Mouse (Mus musculus): ENCODE data around the gene Cdh23. TPM values are rescaled to one million over a fixed set of nuclear protein-coding genes. Genes with fewer than 3 reads are reported as not detected.

The Cdh23 gene
- polyA plus RNA-seq, 1 experiment from 2014 or later, result 0.50 TPM

DNA sequence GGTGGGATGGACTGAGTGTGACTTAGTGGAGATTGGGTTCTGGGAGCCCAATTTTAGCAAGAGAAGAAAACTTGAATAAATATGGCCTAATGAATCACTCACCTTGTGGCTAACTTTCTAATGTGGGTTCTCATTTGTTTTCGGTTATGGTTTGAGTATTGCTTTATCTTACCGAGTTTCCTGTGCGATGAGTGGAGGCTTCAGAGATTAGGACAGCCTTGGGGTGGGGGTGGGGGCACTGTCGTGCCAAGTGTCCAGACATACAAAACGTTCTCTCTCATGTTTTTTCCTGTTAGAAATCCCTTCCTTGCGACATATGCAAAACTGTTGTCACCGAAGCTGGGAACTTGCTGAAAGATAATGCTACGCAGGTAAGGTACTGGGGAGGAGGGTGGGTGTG lies 404.1 kb downstream of the Cdh23 start:
- 88% methylated on average over 8 of the region's 8 CpGs for WGBS

DNA sequence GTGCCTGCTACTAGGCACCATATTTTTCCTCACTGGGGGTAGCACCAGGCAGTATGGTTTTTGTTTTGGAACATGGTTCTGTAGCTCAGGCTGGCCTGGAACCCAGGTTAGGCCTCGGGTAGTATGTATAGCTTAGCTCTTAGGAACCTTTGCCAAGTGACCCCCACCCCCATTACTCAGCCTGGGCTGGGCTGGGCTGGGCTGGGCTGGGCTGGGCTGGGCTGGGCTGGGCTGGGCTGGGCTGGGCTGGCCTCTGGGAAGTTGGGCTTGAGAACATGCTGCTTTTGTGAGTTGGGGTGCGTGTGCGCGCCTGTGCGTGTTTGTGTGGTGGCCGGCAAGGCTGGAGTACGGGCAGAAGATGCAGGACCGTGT lies 405.6 kb downstream of the Cdh23 start:
- WGBS, result 69% methylated on average over 8 of the region's 8 CpGs
- no peak overlapping the region for H3K4me3 ChIP-seq (ENCODE audit: low read length)
- H3K27me3 ChIP-seq (ENCODE audit: insufficient read depth, low read length), result no peaks in the 10 kb centered on the region
- no peak overlapping the region for H3K4me2 ChIP-seq (replicated peaks; ENCODE audit: low read depth, low read length)
- no peak overlapping the region for H3K9ac ChIP-seq (replicated peaks; ENCODE audit: low read length)
- no peaks in the 10 kb centered on the region for H3K9me3 ChIP-seq (ENCODE audit: low read length)
- H3K36me3 ChIP-seq (ENCODE audit: insufficient read depth, low read length), result peaks cover 26% of the 10 kb centered on the region
- ATAC-seq (ENCODE audit: low FRiP score, low TSS enrichment), result peak; percentile 22; the same call in 1 of the 2 replicates
- H3K4me1 ChIP-seq (ENCODE audit: insufficient read depth, low read length), result peaks cover 31% of the 10 kb centered on the region
- H3K27ac ChIP-seq (ENCODE audit: low read length), result no peak overlapping the region

More for the DNA sequence above, 404.1 kb downstream of the Cdh23 start:
- no peak for ATAC-seq (ENCODE audit: low FRiP score, low TSS enrichment)
- Histone ChIP-seq H3K27ac (ENCODE audit: low read length) (no peak overlapping the region), H3K36me3 (ENCODE audit: insufficient read depth, low read length) (peaks cover 36% of the 10 kb centered on the region), H3K4me2 (replicated peaks; ENCODE audit: low read depth, low read length) (no peak overlapping the region), H3K4me1 (ENCODE audit: insufficient read depth, low read length) (peaks cover 21% of the 10 kb centered on the region), H3K9me3 (ENCODE audit: low read length) (no peaks in the 10 kb centered on the region), H3K27me3 (ENCODE audit: insufficient read depth, low read length) (no peaks in the 10 kb centered on the region), H3K4me3 (ENCODE audit: low read length) (no peak overlapping the region), H3K9ac (replicated peaks; ENCODE audit: low read length) (no peak overlapping the region)

DNA sequence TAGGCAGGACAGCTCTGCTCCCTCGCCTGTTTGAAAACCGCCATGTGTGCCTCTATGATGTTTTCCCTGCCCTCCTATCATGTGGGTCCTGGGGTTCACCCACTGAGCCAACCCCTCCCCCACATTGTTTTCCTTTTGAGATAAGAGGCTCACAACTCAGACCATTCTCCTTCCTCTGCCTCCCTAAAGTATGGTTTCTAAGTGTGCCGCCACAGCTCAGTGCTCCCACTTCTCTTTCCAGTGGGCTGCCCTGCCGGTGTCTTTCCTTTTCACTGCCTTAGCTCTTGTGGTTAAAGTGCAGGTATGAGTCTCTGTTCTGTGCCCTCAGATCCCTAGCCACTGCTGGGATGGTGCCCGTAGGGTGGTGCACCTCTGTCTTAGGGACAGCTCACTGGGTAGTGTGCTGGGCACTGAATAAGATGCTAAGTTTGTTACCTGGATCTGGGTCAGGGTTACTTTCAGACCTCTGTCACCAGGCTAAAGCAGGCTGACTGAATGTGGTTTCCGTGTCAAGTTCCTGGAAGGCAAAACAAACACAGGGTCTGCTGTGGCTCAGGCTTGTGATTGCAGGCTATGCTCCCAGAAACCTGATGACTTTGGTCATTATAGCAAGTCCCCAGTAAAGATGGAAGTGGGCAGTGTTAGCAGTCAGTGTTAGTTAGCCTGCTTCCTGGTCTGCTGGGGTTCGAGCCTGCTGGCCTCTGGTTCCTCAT lies 406.1 kb downstream of the Cdh23 start:
- no peaks in the 10 kb centered on the region for H3K27me3 ChIP-seq (ENCODE audit: insufficient read depth, low read length)
- H3K27ac ChIP-seq (ENCODE audit: low read length), result 0 out of 2 replicates have a peak overlapping the region, but pooled peaks have one; percentile 3
- H3K9ac ChIP-seq (replicated peaks; ENCODE audit: low read length), result no peak overlapping the region
- H3K4me3 ChIP-seq (ENCODE audit: low read length), result no peak overlapping the region
- ATAC-seq (ENCODE audit: low FRiP score, low TSS enrichment), result peak; percentile 7; the same call in 1 of the 2 replicates
- H3K36me3 ChIP-seq (ENCODE audit: insufficient read depth, low read length), result peaks cover 21% of the 10 kb centered on the region
- no peak overlapping the region for H3K4me2 ChIP-seq (replicated peaks; ENCODE audit: low read depth, low read length)
- 30% methylated on average over 7 of the region's 7 CpGs for WGBS
- no peaks in the 10 kb centered on the region for H3K9me3 ChIP-seq (ENCODE audit: low read length)
- H3K4me1 ChIP-seq (ENCODE audit: insufficient read depth, low read length), result peaks cover 37% of the 10 kb centered on the region

DNA sequence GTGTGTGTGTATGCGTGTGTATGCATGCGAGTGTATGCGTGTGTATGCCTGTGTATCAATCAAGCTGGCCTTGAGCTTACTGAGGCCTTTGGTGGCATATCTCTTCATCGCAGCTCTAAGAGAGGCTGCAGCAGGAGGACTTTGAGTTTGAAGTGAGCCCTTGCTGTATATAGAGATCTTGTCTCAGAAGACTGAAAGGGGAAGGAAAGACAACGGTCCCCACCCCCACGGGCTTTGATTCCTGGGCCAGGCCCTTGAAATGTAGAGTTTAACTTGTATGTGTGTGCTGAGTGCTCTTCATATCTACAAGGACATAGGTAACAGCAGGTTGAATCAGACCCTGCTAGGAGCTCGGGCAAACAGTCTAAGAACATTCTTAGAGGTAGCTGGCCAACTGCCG lies 407.1 kb downstream of the Cdh23 start:
- Histone ChIP-seq H3K27me3 (ENCODE audit: insufficient read depth, low read length) (no peaks in the 10 kb centered on the region), H3K9me3 (ENCODE audit: low read length) (no peaks in the 10 kb centered on the region), H3K36me3 (ENCODE audit: insufficient read depth, low read length) (peaks cover 11% of the 10 kb centered on the region), H3K4me3 (ENCODE audit: low read length) (no peak overlapping the region), H3K4me2 (replicated peaks; ENCODE audit: low read depth, low read length) (no peak overlapping the region), H3K4me1 (ENCODE audit: insufficient read depth, low read length) (peaks cover 46% of the 10 kb centered on the region), H3K9ac (replicated peaks; ENCODE audit: low read length) (no peak overlapping the region), H3K27ac (ENCODE audit: low read length) (no peak overlapping the region)
- ATAC-seq (ENCODE audit: low FRiP score, low TSS enrichment), result no peak
- 83% methylated on average over 8 of the region's 8 CpGs for WGBS

DNA sequence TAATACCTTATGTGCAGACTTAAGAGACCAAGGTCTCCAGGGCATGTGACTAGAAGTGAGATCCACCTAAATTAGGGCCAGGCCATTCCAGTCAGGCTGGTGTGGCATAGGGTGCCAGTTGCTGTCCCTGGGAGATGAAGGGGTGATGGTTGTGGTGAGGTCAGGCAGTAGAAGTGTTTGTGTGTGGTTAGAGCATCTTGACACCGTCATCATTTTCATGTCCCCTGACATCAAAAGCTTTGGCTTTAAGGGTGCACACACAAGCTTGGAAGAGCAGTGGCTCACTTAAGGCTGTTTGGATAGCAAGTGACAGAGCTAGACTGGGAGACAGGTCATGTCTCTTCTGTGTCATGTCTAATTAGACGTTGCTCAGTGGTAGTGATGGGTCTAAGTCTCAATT lies 408.6 kb downstream of the Cdh23 start:
- peaks cover 49% of the 10 kb centered on the region for H3K4me1 ChIP-seq (ENCODE audit: insufficient read depth, low read length)
- H3K9ac ChIP-seq (replicated peaks; ENCODE audit: low read length), result no peak overlapping the region
- 67% methylated on average over 2 of the region's 2 CpGs for WGBS
- H3K36me3 ChIP-seq (ENCODE audit: insufficient read depth, low read length), result no peaks in the 10 kb centered on the region
- no peak overlapping the region for H3K27ac ChIP-seq (ENCODE audit: low read length)
- no peaks in the 10 kb centered on the region for H3K27me3 ChIP-seq (ENCODE audit: insufficient read depth, low read length)
- no peak overlapping the region for H3K4me2 ChIP-seq (replicated peaks; ENCODE audit: low read depth, low read length)
- H3K9me3 ChIP-seq (ENCODE audit: low read length), result no peaks in the 10 kb centered on the region
- no peak for ATAC-seq (ENCODE audit: low FRiP score, low TSS enrichment)
- no peak overlapping the region for H3K4me3 ChIP-seq (ENCODE audit: low read length)

DNA sequence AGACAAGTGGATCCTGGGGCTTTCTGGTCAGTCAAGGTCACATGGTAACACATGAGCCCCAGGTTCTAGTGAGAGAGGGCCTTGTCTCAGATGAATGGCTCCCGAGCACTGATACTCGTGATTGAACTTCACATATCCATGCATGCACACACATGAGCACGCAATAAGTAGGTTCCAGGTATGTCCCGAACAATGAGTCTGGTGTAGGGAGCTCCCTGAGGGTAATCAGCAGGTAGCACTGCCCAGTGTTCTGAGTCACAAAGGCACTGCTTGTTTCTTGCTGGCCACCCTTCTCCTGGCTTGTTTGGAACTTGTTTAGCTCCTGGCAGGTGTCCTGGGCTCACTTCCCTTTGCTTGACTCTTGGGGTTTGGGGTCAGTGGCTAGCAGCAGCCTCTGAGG lies 409.1 kb downstream of the Cdh23 start:
- WGBS, result 68% methylated on average over 4 of the region's 4 CpGs
- Histone ChIP-seq H3K36me3 (ENCODE audit: insufficient read depth, low read length) (0 out of 2 replicates have a peak, but pooled peaks cover under 1% of the 10 kb centered on the region), H3K4me1 (ENCODE audit: insufficient read depth, low read length) (peaks cover 55% of the 10 kb centered on the region), H3K9ac (replicated peaks; ENCODE audit: low read length) (no peak overlapping the region), H3K27me3 (ENCODE audit: insufficient read depth, low read length) (no peaks in the 10 kb centered on the region), H3K4me3 (ENCODE audit: low read length) (no peak overlapping the region), H3K27ac (ENCODE audit: low read length) (no peak overlapping the region), H3K4me2 (replicated peaks; ENCODE audit: low read depth, low read length) (no peak overlapping the region), H3K9me3 (ENCODE audit: low read length) (no peaks in the 10 kb centered on the region)
- ATAC-seq (ENCODE audit: low FRiP score, low TSS enrichment), result no peak

DNA sequence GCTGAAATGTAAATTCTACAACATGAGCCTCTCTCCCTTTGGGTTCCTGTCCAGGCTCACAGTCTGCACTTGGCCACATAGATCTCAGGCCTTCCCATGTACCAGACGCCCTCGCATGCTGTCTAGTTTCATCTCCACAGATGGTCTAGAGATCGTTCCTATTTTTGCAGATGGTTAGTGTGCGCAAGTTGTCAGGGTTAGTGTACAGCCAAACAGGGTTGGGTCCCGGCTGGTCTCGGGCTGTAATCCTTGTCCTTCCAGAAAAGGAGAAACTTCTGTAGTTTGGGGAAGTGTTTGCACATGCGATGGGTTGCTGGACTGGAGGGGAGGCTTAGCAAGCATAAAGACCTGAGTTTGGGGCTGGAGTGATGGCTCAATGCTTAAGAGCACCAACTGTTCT lies 409.7 kb downstream of the Cdh23 start:
- no peak for ATAC-seq (ENCODE audit: low FRiP score, low TSS enrichment)
- Histone ChIP-seq H3K9ac (replicated peaks; ENCODE audit: low read length) (no peak overlapping the region), H3K27me3 (ENCODE audit: insufficient read depth, low read length) (no peaks in the 10 kb centered on the region), H3K4me2 (replicated peaks; ENCODE audit: low read depth, low read length) (no peak overlapping the region), H3K36me3 (ENCODE audit: insufficient read depth, low read length) (0 out of 2 replicates have a peak, but pooled peaks cover 3% of the 10 kb centered on the region), H3K27ac (ENCODE audit: low read length) (no peak overlapping the region), H3K4me3 (ENCODE audit: low read length) (no peak overlapping the region), H3K4me1 (ENCODE audit: insufficient read depth, low read length) (peaks cover 57% of the 10 kb centered on the region), H3K9me3 (ENCODE audit: low read length) (no peaks in the 10 kb centered on the region)
- WGBS, result 92% methylated on average over 7 of the region's 7 CpGs

DNA sequence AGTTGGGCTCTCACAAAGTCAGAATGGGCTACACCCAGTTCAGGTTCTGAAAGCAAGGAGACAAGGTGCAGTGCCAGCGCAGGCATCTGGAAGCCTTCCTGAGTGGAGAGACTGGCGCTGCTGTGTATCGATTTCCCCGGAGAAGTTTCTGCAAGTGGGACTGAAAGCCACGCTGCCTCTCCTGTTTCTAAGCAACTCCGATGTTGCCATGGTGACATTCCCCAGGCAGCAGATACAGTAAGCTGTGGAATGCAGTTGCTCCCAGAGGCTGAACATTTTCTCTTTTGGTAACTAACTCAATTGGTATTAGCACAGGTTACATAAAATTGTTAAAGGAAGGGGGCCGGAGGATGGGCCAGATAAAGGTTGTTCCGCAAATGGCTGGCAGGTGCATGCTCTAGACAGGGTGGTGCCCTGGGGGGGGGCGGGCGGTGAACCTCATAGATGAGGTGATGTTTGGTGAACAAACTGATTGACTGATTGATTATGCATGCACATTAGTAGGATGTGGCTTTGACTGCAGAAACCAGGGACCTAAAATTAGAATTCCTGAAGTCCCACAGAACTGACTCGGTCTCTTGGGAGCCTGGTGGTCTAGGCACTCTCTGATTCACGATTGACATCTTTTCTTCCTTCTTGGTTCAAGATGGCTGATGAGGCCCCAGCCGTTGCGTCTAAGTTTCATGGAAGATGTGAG lies 410.5 kb downstream of the Cdh23 start:
- Histone ChIP-seq H3K4me1 (ENCODE audit: insufficient read depth, low read length) (peaks cover 61% of the 10 kb centered on the region), H3K4me3 (ENCODE audit: low read length) (no peak overlapping the region), H3K9ac (replicated peaks; ENCODE audit: low read length) (no peak overlapping the region), H3K4me2 (replicated peaks; ENCODE audit: low read depth, low read length) (peak overlapping the region; percentile 28; the same call in 1 of the 2 replicates), H3K9me3 (ENCODE audit: low read length) (no peaks in the 10 kb centered on the region), H3K27ac (ENCODE audit: low read length) (no peak overlapping the region), H3K36me3 (ENCODE audit: insufficient read depth, low read length) (0 out of 2 replicates have a peak, but pooled peaks cover 3% of the 10 kb centered on the region), H3K27me3 (ENCODE audit: insufficient read depth, low read length) (no peaks in the 10 kb centered on the region)
- WGBS, result 56% methylated on average over 14 of the region's 14 CpGs
- peak; percentile 42; the same call in 1 of the 2 replicates for ATAC-seq (ENCODE audit: low FRiP score, low TSS enrichment)

DNA sequence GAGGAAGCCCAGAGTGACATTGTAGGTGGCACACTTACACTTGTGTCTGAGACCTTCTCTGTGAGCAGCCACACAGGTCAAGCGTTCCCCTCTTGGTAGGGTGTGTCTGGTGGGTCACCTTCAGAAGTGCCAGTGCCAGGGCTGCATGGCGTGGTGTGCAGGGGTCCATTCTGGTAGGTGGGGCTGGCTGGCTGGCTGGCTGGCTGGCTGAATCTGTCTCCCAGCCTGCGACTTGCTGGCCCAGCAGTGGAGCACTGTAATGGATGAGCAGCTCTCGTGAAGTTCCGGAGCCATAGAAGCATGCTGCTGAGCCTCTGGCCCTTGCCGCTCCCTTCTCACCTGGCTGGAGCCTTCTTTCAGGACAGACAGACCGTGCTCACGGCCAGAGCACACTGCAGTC lies 411.1 kb downstream of the Cdh23 start:
- H3K4me1 ChIP-seq (ENCODE audit: insufficient read depth, low read length), result peaks cover 57% of the 10 kb centered on the region
- 0 out of 2 replicates have a peak, but pooled peaks cover 3% of the 10 kb centered on the region for H3K36me3 ChIP-seq (ENCODE audit: insufficient read depth, low read length)
- peak overlapping the region; percentile 40; the same call in 1 of the 2 replicates for H3K27ac ChIP-seq (ENCODE audit: low read length)
- no peak for ATAC-seq (ENCODE audit: low FRiP score, low TSS enrichment)
- WGBS, result 36% methylated on average over 8 of the region's 8 CpGs
- H3K9ac ChIP-seq (replicated peaks; ENCODE audit: low read length), result no peak overlapping the region
- no peaks in the 10 kb centered on the region for H3K9me3 ChIP-seq (ENCODE audit: low read length)
- H3K27me3 ChIP-seq (ENCODE audit: insufficient read depth, low read length), result no peaks in the 10 kb centered on the region
- no peak overlapping the region for H3K4me3 ChIP-seq (ENCODE audit: low read length)
- H3K4me2 ChIP-seq (replicated peaks; ENCODE audit: low read depth, low read length), result peak overlapping the region; percentile 28; the same call in 1 of the 2 replicates

DNA sequence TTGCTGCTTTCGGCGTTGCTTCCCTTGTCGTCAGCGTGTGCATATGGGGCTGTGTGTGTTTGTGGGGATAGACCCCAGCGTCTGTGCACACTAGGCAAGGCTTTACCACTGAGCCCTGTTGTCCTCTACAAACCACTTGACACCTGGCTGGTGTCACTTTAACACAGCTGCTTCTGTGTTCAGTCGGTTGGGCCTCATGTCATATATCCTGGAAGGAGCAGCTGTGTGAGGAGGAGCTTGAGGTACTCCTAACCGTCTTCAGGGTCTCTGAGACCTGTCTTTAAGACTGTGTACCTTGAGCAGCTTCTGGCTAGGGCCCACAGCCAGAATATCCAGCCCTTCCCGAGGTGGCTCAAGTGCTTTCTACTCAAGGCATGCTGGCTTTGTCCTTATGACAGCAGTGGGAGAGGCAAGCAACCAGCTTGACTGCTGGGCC lies 411.6 kb downstream of the Cdh23 start:
- peaks cover 57% of the 10 kb centered on the region for H3K4me1 ChIP-seq (ENCODE audit: insufficient read depth, low read length)
- H3K9ac ChIP-seq (replicated peaks; ENCODE audit: low read length), result no peak overlapping the region
- no peak overlapping the region for H3K4me3 ChIP-seq (ENCODE audit: low read length)
- H3K27ac ChIP-seq (ENCODE audit: low read length), result peak overlapping the region; percentile 40; the same call in 1 of the 2 replicates
- WGBS, result 36% methylated on average over 8 of the region's 8 CpGs
- no peak for ATAC-seq (ENCODE audit: low FRiP score, low TSS enrichment)
- no peaks in the 10 kb centered on the region for H3K27me3 ChIP-seq (ENCODE audit: insufficient read depth, low read length)
- no peaks in the 10 kb centered on the region for H3K9me3 ChIP-seq (ENCODE audit: low read length)
- H3K4me2 ChIP-seq (replicated peaks; ENCODE audit: low read depth, low read length), result no peak overlapping the region
- 0 out of 2 replicates have a peak, but pooled peaks cover 3% of the 10 kb centered on the region for H3K36me3 ChIP-seq (ENCODE audit: insufficient read depth, low read length)
